Mouse (Mus musculus): Measurements from ENCODE around the gene Tbxa2r.

DNA sequence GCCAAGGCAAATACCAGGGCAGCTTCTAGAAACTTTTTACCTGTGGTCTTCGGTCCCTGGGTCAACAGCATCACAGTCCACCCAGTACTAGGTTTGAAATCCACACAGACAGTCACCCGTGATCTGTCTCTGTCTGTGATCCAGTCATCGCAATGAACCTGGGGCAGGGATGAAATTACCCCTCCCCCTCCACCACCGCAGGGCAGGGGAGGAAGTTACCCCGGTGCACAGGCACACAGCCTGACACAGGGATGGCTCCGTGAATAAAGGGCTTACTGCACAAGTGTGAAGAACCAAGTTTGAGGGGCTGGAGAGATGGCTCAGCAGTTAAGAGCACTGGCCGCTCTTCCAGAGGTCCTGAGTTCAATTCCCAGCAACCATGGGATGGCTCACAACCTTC is 24.8 kb upstream of the Tbxa2r start:
- TF ChIP-seq CTCF (IDR thresholded peaks at IDR 0.05; ENCODE audit: low read depth) (no peak), EP300 (IDR thresholded peaks at IDR 0.05; ENCODE audit: low read depth) (no peak)
